Mouse (Mus musculus) heart, postnatal 0 days (tissue): ENCODE data around the gene 2410004B18Rik. TPM values are rescaled to one million over a fixed set of nuclear protein-coding genes. Genes with fewer than 3 reads are reported as not detected.

Experiments
- ATAC-seq: fragments of 200-750 bp; cut with Nextera tagmentation; 2 replicates; pipeline ENCODE4 v1.8.0; 2017; ENCODE audit warnings: low read depth, moderate number of reproducible peaks, moderate library complexity; ENCODE audit not compliant: insufficient read depth
- DNase-seq: peaks from one replicate; pipeline ENCODE4 v3.0.0-alpha.2; 2016; ENCODE audit warnings: low spot score
- H3K27ac ChIP-seq: fragments of 300-500 bp; sonication (generic); 2 replicates; pipeline ENCODE4 v1.5.1; 2014; ENCODE audit warnings: low read depth, mild to moderate bottlenecking
- H3K27me3 ChIP-seq: fragments of 300-500 bp; sonication (generic); 2 replicates; pipeline ENCODE4 v1.6.1; 2014; ENCODE audit warnings: low read length, mixed read lengths; ENCODE audit not compliant: control insufficient read depth, insufficient read depth
- H3K36me3 ChIP-seq: fragments of 300-500 bp; sonication (generic); replicated peaks from 2 replicates; pipeline ENCODE4 v1.6.1; 2014; ENCODE audit warnings: low read length, mixed read lengths; ENCODE audit not compliant: control insufficient read depth, insufficient read depth
- H3K4me1 ChIP-seq: fragments of 300-500 bp; sonication (generic); 2 replicates; pipeline ENCODE4 v1.6.1; 2014; ENCODE audit warnings: antibody characterized with exemption; ENCODE audit not compliant: control insufficient read depth, insufficient read depth
- H3K4me2 ChIP-seq: fragments of 300-500 bp; sonication (generic); 2 replicates; pipeline ENCODE4 v1.6.1; 2014; ENCODE audit warnings: low read depth, mild to moderate bottlenecking, low read length, moderate library complexity
- H3K4me3 ChIP-seq: fragments of 300-500 bp; sonication (generic); 2 replicates; pipeline ENCODE4 v1.5.1; 2014; ENCODE audit warnings: low read depth, low read length
- H3K9ac ChIP-seq: fragments of 300-500 bp; sonication (generic); replicated peaks from 2 replicates; pipeline ENCODE4 v1.6.1; 2014; ENCODE audit warnings: low read depth, low read length, mixed read lengths
- H3K9me3 ChIP-seq: fragments of 300-500 bp; sonication (generic); replicated peaks from 2 replicates; pipeline ENCODE4 v1.6.1; 2016; ENCODE audit warnings: low read length; ENCODE audit not compliant: control insufficient read depth
- CTCF ChIP-seq: IDR thresholded peaks from 2 replicates; pipeline ENCODE4 v1.5.1; 2016; ENCODE audit warnings: antibody characterized with exemption, control low read depth, low read depth
- EP300 ChIP-seq: IDR thresholded peaks from 2 replicates; pipeline ENCODE4 v1.6.1; 2016; ENCODE audit warnings: antibody characterized with exemption, low read depth
- WGBS: fragments of 180-500 bp; shearing (Covaris S2); extraction: QIAGEN DNeasy Blood & Tissue Kit; methylation state at CpG from one replicate; pipeline ENCODE4 v1.1.7; 2014; 5-methylcytosine and 5-hydroxymethylcytosine counted together
- polyA plus RNA-seq: library from polyadenylated mRNA; unstranded; fragments of >200 nt; fragmentation: Nextera tagmentation; extraction: Ambion mirVana; gene quantifications from 2 replicates; pipeline ENCODE4 v1.2.1, GENCODE M21; 2015
- total RNA-seq: library from RNA; depleted of rRNA; stranded (reverse); fragments of >200 nt; gene quantifications from 2 replicates; pipeline ENCODE4 v1.2.3, GENCODE M21; 2014; ENCODE audit warnings: low replicate concordance

The 2410004B18Rik gene
- total and polyA plus RNA-seq, 2 experiments from 2014 or later, result 12.3 to 35.9 TPM

DNA sequence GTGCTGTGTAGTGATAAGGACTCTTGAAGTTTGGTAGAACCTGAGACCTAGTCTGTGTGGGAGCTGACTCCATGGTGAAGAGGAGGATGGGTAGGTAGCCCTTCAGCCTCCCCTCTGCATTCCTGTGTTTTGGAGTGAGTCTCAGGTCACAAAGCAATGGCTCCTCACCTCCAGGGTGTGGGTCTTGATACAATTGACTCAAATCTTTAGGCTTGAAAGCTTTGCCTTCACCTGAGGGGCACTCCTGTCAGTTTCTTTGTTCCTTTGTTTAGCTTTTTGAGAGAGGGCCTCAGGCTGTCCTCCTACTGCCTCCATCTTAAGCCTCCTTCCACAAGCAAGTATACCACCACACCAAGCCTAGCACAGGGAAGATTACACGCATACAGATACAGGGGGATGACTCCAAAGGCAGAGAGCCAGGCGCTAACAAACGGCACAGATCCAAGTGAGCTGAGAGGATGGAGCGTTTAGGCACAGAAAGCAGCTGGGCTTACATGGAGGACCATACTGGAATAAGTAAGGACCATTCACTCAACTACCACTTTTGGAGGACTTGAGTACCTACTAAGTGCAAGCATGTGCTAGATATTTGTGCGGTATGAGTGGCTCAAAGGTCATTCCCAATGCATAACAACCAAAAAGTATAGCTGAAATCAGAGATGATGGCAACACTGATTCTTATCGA, 48.6 kb downstream of the 2410004B18Rik start:
- Histone ChIP-seq H3K4me1 (peaks cover 7% of the 10 kb centered on the region; the same call in 1 of the 2 replicates), H3K36me3 (no peaks in the 10 kb centered on the region), H3K9ac (peak overlapping the region; percentile 97; the same call in 1 of the 2 replicates), H3K27me3 (0 out of 2 replicates have a peak, but pooled peaks cover 6% of the 10 kb centered on the region), H3K4me3 (peak overlapping the region; percentile 92; the same call in 1 of the 2 replicates), H3K27ac (peak overlapping the region; percentile 100), H3K9me3 (no peaks in the 10 kb centered on the region), H3K4me2 (peak overlapping the region; percentile 98)
- WGBS, result 50% methylated on average over 6 of the region's 6 CpGs
- TF ChIP-seq CTCF (no peak), EP300 (no peak)
- DNase-seq, result no peak
- ATAC-seq, result no peak

DNA sequence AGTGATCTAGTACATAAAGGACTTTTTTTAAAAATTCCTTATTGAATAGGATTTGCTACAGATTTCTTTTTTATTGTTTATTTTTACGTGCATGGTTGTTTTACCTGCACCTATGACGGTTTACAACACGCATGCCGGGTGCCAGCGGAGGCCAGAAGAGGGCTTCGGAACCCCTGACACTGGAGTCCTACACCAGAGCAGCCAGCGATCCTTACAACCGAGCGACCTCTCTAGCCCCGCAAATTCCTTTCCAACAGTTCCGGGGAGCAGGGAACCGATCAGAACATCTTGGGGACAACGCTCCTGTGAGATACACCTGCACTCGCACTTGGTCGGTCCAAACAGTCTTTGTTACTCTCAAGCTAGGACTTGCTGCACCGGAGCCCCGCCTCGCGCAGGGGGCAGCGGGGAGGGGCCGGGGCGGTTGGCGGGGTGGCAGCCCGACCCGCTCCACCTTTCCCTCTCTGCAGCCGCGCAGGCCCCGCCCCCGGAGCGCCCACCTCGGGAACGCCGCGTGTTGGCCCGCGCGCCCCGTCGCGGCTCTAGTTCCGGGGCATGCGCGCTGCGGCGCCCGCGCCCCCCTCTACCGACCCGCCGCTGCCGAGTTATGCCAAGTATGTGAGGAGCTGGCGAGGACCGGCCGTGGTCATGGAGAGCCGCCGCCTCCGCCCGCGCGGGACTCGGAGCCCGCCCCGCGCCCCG, 49.6 kb downstream of the 2410004B18Rik start, which contains the start of gene Syde2:
Syde2 (plus strand) TSS at position 603 of the 702 bp plus-strand sequence.
- H3K36me3 ChIP-seq, result no peaks in the 10 kb centered on the region
- H3K9me3 ChIP-seq, result no peaks in the 10 kb centered on the region
- no peak for TF ChIP-seq CTCF
- TF ChIP-seq EP300, result no peak
- peaks cover 7% of the 10 kb centered on the region; the same call in 1 of the 2 replicates for H3K4me1 ChIP-seq
- DNase-seq (peak; percentile 93), ATAC-seq (peak; percentile 82)
- H3K4me3 ChIP-seq, result peak within 1 kb of the TSS; percentile 92
- peak within 1 kb of the TSS; percentile 100 for H3K27ac ChIP-seq
- 0 out of 2 replicates have a peak, but pooled peaks cover 6% of the 10 kb centered on the region for H3K27me3 ChIP-seq
- WGBS, result under 1% methylated on average over 62 of the region's 65 CpGs
- peak within 1 kb of the TSS; percentile 98 for H3K4me2 ChIP-seq
- H3K9ac ChIP-seq, result peak within 1 kb of the TSS; percentile 97

DNA sequence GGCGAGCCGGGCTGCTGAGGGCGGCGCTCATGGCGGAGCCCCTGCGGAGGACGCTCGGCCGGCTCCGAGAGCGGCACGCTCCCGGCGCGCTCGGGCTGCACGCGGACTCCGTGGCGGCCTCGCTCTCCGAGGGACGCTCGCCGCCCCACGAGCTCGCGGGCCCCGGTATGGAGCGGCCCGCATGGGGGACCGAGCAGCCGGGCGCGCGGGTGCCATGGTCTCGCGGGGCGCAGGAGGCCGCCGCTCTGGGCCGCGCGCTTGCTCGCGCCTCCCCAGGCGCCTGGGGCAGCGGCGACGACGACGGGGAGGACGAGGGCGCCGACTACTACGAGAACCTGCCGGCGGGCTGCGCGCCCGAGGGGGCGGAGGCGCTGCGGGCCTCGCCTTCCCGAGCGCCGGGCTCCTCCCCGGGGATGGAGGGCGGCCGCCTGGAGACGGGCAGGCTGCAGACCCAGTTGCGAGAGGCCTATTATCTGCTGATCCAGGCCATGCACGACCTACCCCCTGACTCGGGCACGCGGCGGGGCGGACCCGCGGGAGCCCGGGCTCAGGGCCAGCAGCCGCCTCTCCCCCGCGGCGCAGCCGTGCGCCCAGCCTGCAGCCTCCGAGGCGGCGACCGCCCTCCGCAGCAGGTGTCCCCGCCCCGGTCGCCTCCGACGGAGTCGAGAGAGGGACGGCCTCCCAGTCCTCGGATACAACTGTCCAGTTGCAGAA, 50.3 kb downstream of the 2410004B18Rik start:
- peak; percentile 91 for DNase-seq
- TF ChIP-seq CTCF (no peak), EP300 (no peak)
- H3K27me3 ChIP-seq, result 0 out of 2 replicates have a peak, but pooled peaks cover 6% of the 10 kb centered on the region
- peak overlapping the region; percentile 97 for H3K9ac ChIP-seq
- peak; percentile 91 for ATAC-seq
- H3K36me3 ChIP-seq, result no peaks in the 10 kb centered on the region
- H3K27ac ChIP-seq, result peak overlapping the region; percentile 100
- H3K4me2 ChIP-seq, result peak overlapping the region; percentile 98
- WGBS, result under 1% methylated on average over 73 of the region's 101 CpGs
- peaks cover 7% of the 10 kb centered on the region; the same call in 1 of the 2 replicates for H3K4me1 ChIP-seq
- peak overlapping the region; percentile 92 for H3K4me3 ChIP-seq
- H3K9me3 ChIP-seq, result no peaks in the 10 kb centered on the region

GRCm38 (mm10) chr3:145988684-145989575, 51.1 kb downstream of the 2410004B18Rik start:
- no peaks in the 10 kb centered on the region for H3K9me3 ChIP-seq
- under 1% methylated on average over 42 of the region's 45 CpGs for WGBS
- H3K27me3 ChIP-seq, result 0 out of 2 replicates have a peak, but pooled peaks cover 6% of the 10 kb centered on the region
- peak overlapping the region; percentile 97 for H3K9ac ChIP-seq
- ATAC-seq (no peak), DNase-seq (peak; percentile 49)
- peak overlapping the region; percentile 98 for H3K4me2 ChIP-seq
- peak overlapping the region; percentile 92 for H3K4me3 ChIP-seq
- TF ChIP-seq CTCF (no peak), EP300 (no peak)
- H3K27ac ChIP-seq, result peak overlapping the region; percentile 100
- no peaks in the 10 kb centered on the region for H3K36me3 ChIP-seq
- H3K4me1 ChIP-seq, result peaks cover 7% of the 10 kb centered on the region; the same call in 1 of the 2 replicates
